Mouse (Mus musculus): ENCODE data around the gene Crispld2. TPM values are rescaled to one million over a fixed set of nuclear protein-coding genes. Genes with fewer than 3 reads are reported as not detected.

Gene Crispld2
- total and polyA plus RNA-seq, 3 experiments = 1.7 to 2.2 TPM; not detected in 1

GRCm38 (mm10) chr8:120089511-120089910 is 97.3 kb downstream of the Crispld2 start:
- Histone ChIP-seq H3K9ac (ENCODE audit: control insufficient read depth, low read depth, low read length, poor library complexity, severe bottlenecking) (no peak overlapping the region), H3K4me3 (ENCODE audit: control insufficient read depth in 1 of 2, insufficient read depth in 1 of 2, low read depth in 2 of 2, low read length in 2 of 2) (no peak overlapping the region), H3K27me3 (ENCODE audit: control insufficient read depth in 1 of 2, insufficient read depth in 2 of 2, low read length in 2 of 2) (no peaks in the 10 kb centered on the region), H3K27ac (ENCODE audit: control insufficient read depth, low read depth, low read length) (no peak overlapping the region), H3K9me3 (replicated peaks; ENCODE audit: insufficient read depth, low read length) (no peaks in the 10 kb centered on the region), H3K4me1 (ENCODE audit: control insufficient read depth in 1 of 2, insufficient read depth in 2 of 2, low read length in 2 of 2) (no peaks in the 10 kb centered on the region), H3K36me3 (ENCODE audit: control insufficient read depth in 1 of 2, insufficient read depth in 2 of 2, low read length in 2 of 2) (no peaks in the 10 kb centered on the region; a peak in 1 of 4 replicates), H3K79me2 (ENCODE audit: control insufficient read depth, insufficient read depth, low read length, poor library complexity) (no peaks in the 10 kb centered on the region)
- DNase-seq (ENCODE audit: low read depth, low spot score) = no peak
- TF ChIP-seq E2F4 (IDR thresholded peaks at IDR 0.05; ENCODE audit: borderline replicate concordance, low read depth, low read length) (no peak), CHD1 (IDR thresholded peaks at IDR 0.05; ENCODE audit: low read depth, low read length) (no peak), SMC3 (IDR thresholded peaks at IDR 0.05; ENCODE audit: low read depth, low read length) (no peak), ZC3H11A (IDR thresholded peaks at IDR 0.05; ENCODE audit: low read depth, low read length) (no peak), USF2 (IDR thresholded peaks at IDR 0.05; ENCODE audit: borderline replicate concordance in 1 of 2, insufficient read depth in 1 of 2, low read depth in 1 of 2, low read length in 2 of 2) (no peak), RAD21 (IDR thresholded peaks at IDR 0.05; ENCODE audit: low read depth, low read length) (no peak), POLR2A (IDR thresholded peaks at IDR 0.05; ENCODE audit: control insufficient read depth in 1 of 2, insufficient read depth in 1 of 2, low read depth in 1 of 2, low read length in 2 of 2, poor library complexity in 1 of 2) (no peak), MYB (IDR thresholded peaks at IDR 0.05; ENCODE audit: low read depth, low read length) (no peak), ZMIZ1 (IDR thresholded peaks at IDR 0.05; ENCODE audit: low read depth, low read length) (no peak), MYC (IDR thresholded peaks at IDR 0.05; ENCODE audit: low read depth, low read length) (no peak), ZKSCAN1 (IDR thresholded peaks at IDR 0.05; ENCODE audit: low read depth, low read length) (no peak), MAX (IDR thresholded peaks at IDR 0.05; ENCODE audit: low read length) (no peak)

- no peaks in the 10 kb centered on the region; a peak in 1 of 4 replicates for H3K36me3 ChIP-seq (ENCODE audit: control insufficient read depth in 1 of 2, insufficient read depth in 2 of 2, low read length in 2 of 2)
- no peak overlapping the region for H3K9ac ChIP-seq (ENCODE audit: control insufficient read depth, low read depth, low read length, poor library complexity, severe bottlenecking)
- H3K79me2 ChIP-seq (ENCODE audit: control insufficient read depth, insufficient read depth, low read length, poor library complexity) = no peaks in the 10 kb centered on the region
- no peaks in the 10 kb centered on the region for H3K9me3 ChIP-seq (replicated peaks; ENCODE audit: insufficient read depth, low read length)
- no peak for DNase-seq (ENCODE audit: low read depth, low spot score)
- no peaks in the 10 kb centered on the region for H3K27me3 ChIP-seq (ENCODE audit: control insufficient read depth in 1 of 2, insufficient read depth in 2 of 2, low read length in 2 of 2)
- H3K4me1 ChIP-seq (ENCODE audit: control insufficient read depth in 1 of 2, insufficient read depth in 2 of 2, low read length in 2 of 2) = no peaks in the 10 kb centered on the region
- no peak overlapping the region for H3K27ac ChIP-seq (ENCODE audit: control insufficient read depth, low read depth, low read length)
- TF ChIP-seq MEF2A (IDR thresholded peaks at IDR 0.05; ENCODE audit: extremely low read depth, insufficient replicate concordance, low read depth, low read length, poor library complexity, severe bottlenecking) (no peak), CTCF (IDR thresholded peaks at IDR 0.05 in 2 of 3, conservative IDR thresholded peaks at IDR 0.05 in 1 of 3; ENCODE audit: control insufficient read depth in 1 of 3, insufficient read depth in 1 of 3, low read depth in 2 of 3, low read length in 3 of 3, poor library complexity in 1 of 3, severe bottlenecking in 1 of 3) (no peak), GATA1 (IDR thresholded peaks at IDR 0.05; ENCODE audit: low read depth, low read length) (no peak), EP300 (IDR thresholded peaks at IDR 0.05; ENCODE audit: low read depth in 1 of 2, low read length in 2 of 2) (no peak), MAZ (IDR thresholded peaks at IDR 0.05; ENCODE audit: low read depth, low read length) (no peak), NELFE (IDR thresholded peaks at IDR 0.05; ENCODE audit: low read depth, low read length) (no peak), E2F4 (IDR thresholded peaks at IDR 0.05; ENCODE audit: borderline replicate concordance, low read depth, low read length) (no peak), MYC (IDR thresholded peaks at IDR 0.05; ENCODE audit: low read depth, low read length) (no peak), SMC3 (IDR thresholded peaks at IDR 0.05; ENCODE audit: low read depth, low read length) (no peak), POLR2A (IDR thresholded peaks at IDR 0.05; ENCODE audit: control insufficient read depth in 1 of 2, insufficient read depth in 1 of 2, low read depth in 1 of 2, low read length in 2 of 2, poor library complexity in 1 of 2) (no peak), TAL1 (IDR thresholded peaks at IDR 0.05; ENCODE audit: low read length) (no peak), HCFC1 (IDR thresholded peaks at IDR 0.05; ENCODE audit: low read depth, low read length) (no peak), ZNF384 (IDR thresholded peaks at IDR 0.05; ENCODE audit: low read depth, low read length) (no peak), MXI1 (IDR thresholded peaks at IDR 0.05; ENCODE audit: low read depth, low read length) (no peak), POLR2AphosphoS2 (IDR thresholded peaks at IDR 0.05; ENCODE audit: low read length) (no peak), GABPA (IDR thresholded peaks at IDR 0.05; ENCODE audit: low read depth, low read length) (no peak), RAD21 (IDR thresholded peaks at IDR 0.05; ENCODE audit: low read depth, low read length) (no peak), UBTF (IDR thresholded peaks at IDR 0.05; ENCODE audit: borderline replicate concordance, insufficient read depth, low read depth, low read length) (no peak), MAFK (IDR thresholded peaks at IDR 0.05; ENCODE audit: borderline replicate concordance, low read depth, low read length) (no peak)
- H3K4me3 ChIP-seq (ENCODE audit: control insufficient read depth in 1 of 2, insufficient read depth in 1 of 2, low read depth in 2 of 2, low read length in 2 of 2) = no peak overlapping the region
These were observed 98.8 kb downstream of the Crispld2 start for GRCm38 (mm10) chr8:120091032-120091431.

Measured in MEL (cell line).